Mouse (Mus musculus): ENCODE measurements around the gene Xylb.

Xylb gene

DNA sequence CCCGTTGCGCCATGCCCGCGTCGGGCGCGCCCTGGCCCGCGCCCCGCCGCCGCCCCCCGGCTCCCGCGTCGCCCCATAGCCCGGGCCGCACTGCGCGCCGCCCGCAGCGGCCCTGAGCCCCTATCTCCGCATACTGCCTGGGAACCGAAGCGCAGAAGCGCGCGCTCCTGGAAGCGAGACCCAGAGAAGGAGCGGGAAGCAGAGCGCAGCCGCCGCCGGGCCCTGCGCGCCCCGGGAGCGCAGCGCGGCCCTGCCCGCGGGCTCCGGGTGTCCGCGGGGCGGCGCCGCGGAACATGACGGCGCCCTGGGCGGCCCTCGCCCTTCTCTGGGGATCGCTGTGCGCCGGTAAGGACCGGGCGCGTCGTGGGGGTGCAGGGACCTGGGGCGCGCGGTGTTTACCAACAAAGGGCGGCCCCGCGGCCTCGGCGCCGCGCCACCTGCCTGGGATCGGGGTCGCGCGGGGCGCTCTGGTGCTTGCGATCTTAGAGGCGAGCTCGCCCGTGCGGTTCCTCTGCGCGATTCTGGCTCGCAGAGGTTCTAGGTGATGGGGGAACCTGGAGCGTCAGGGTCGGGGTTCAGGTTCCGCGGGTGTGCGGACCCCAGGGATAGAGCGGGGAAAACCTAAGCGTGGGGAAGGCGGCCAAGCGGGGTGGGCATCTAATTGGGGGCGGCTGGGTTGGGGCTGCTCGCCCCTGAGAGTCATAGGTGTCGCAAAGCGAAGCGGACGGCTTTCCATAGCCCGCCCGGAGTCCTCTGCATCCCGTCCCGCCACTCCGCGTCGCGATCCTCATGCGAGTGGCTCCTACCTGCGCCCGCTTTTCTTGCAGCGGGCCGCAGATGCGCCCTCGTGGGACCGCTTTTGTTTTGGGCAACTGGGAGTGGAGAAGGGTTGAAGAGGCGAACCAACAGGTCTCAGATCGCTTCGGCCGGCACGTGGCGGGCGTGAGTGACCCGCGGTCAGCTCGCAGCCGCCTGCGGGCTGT, 45.4 kb downstream of the Xylb start:
- DNase-seq, result peak; percentile 57

DNA sequence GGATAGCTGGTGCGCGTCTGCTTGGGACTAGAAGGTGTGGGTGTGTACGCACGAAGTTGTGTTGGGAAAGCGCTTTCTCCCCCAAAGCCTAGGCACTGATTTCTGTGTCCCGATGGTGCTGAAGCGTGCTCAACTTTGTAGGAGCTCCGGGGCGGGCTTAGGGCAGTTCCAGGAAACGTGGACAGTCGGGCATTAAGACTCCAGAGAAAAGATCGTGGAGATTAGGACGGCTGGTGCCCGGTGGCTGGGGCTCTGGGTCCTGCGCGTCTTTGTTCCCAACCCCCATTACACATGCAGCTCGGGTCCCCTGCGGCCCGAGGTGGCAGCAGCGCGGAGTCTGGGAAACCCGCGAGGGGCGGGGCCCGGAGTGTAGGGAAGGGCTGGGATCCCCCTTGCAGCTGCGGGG, 46.1 kb downstream of the Xylb start:
- DNase-seq, result no peak

DNA sequence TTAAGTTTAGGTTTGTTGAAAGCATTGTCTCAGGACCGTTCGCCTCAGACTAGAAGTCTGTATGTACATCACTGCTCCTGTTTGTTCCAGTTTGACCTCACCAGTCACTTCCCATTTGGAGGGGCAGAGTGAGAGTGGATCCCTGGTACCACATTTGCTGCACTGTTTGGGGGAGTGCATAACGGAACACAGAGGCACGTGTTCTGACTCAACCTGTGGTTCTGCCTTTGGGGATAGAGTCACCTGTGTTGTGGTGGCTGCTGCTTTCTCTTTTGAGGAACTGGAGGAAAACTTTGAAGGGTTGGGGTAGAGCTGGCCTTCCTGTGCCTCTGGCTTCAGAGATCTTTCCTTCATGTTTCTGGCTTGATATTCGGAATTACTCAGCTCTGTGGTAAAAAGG, 46.9 kb downstream of the Xylb start:
- DNase-seq, result no peak

DNA sequence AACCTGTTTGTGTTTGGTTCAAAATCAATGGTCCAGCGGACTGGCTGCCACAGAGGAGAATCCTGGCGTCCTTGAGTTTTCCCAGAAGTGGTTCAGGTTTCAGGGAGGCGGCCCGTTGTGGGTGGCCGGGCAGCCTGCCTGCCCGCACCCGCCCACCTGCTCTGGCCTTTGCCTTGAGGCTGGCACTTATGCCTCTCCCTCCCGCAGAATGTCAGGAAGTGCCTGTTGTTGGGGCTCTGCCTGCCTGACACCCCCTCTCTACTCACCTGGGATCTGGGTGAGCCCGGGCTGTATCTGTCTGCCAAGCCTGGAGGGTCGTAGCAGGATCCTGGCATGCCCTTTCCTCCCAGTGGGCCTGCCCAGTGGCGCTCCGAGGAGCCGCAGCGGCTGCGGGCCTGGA, 50.7 kb downstream of the Xylb start:
- peak; percentile 79 for DNase-seq

DNA sequence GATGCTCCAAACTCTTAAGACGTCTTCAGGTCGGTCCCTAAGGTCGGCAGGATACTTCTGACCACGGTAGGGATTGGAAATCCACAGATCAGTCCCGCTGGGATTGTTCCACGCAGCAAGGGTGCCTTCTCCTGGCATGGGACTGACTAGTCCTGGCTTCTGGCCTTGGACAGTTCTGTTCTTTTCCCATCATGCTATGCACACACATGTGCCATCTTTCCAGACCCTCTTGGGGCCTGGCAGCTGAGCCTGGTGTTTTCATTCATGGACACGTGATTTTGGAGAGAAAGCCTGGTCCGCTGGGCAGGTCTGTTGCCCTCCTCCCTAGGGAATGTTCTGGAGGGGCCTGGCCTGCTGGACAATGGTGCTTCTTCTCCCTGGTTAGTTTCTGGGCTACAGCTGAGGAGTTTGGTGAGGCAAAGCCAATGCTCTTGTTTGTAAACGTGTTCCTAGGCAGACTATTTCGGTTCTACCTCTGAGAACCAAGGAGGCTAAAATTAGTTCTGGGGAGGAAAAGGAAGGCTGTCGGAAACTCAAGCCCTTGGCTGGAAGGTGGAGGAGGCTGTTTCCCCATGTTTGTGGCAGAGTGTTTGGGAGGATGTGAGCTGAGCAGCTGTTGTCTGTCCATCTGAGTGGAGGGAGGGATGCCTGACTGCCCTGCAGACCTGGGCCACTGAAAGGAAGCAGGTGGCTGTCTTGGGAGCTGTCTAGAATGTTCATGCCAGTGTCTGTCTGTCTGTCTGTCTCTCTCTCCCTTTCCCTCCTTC, 51.9 kb downstream of the Xylb start:
- DNase-seq, result peak; percentile 10

DNA sequence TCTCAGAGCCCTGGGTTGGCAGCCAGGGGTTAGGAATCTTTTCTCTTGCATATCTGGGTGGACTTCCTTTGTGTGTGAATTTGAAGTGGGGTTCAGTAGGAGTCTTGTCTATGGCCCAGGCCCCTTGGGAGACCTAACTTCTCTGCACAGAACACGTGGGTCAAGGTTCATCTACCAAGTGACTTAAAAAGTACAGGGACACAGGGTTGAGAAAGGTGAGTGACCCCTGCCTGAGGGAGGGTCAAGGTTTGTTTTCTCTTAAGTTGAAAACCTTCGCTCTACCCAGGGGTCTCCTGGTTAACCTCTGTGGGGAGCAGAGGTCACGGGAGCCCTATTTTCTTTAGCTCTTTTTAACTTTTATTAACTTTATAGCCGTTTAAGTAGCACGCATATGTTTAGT, 52.7 kb downstream of the Xylb start:
- peak; percentile 19 for DNase-seq

DNA sequence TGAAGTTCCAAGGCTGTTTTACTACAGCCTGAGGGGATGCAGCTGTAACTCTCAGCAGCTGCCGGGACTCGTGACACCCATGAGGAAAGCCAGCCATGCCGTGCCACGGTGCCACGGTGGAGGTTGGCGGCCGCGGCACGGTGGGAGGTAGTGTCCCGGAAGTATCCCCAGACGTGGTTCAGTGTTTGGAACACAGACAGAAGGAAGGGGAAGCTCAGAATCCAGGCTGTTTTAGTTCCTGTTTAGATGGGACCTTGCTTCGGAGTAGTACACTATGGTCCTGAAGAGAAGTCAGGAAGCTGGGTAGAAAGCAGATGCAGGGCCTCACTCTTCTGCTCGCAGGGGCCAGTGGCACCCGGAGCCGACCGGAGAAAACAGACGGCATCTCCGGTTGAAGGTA, 60.8 kb downstream of the Xylb start:
- no peak for DNase-seq

DNA sequence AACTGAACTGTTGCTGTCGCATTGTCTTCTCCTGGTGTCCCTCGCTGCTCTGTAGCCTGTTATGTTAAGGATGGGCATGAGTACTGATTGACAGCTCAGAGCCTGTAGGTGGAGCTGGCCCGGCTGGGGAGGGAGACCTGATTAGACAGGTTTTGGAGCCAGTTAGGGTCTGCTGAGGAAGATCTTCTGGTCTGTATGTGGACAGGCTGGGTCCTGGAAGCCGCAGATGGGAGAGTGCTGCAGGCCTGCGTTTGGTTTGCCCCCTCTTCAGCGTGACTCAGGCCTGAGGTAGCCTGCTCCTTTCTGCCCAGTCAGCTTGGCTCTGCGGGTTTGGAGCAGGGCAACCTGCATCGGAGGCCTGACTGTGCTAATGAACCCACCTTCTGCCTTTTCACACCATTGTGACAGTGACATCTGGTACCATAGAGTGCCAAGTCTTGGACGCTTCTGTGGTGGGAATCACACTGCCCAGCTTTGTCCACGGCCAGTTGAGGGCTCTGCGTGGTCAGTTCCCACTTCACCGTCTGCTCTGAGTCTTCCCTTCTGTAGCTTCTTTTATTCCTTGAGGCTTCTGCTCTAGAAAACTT, 62.8 kb downstream of the Xylb start:
- DNase-seq, result no peak

DNA sequence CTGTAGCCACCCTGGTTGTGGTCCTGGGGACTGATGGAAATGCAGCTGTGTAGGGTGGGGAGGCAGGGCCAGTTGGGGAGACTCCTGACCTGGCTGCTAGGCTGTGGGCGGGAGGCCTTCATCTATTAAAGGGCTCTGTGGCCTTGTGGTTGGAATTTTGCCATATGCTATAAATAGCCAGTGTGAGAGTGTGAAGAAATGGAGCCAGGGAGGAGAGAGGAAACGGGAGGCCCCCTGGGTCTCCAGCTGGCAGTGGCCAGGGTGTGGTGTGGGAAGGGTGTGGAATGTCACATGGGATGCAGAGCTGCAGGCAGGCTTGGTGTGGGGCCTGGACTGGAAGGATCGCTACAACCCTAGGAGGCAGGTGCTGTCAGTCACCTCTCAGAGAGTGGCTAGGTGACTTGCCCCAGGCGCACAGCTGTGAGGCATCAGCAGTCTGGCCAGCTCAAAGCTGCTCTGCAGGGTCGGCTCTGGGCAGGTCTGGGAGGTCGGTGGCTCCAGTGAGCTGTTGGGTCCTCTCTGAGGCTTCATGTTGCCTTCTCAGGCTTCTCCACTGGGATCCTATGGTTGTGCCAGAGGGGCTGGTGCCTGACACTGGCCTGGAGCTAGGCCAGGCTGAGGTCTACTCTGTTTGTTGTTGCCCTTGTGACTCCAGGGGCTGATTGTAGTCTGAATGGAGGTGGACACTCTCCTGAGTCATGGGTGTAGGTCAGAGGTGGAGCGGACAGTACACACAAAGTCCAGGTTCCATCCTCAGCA, 68.2 kb downstream of the Xylb start:
- DNase-seq, result peak; percentile 76

DNA sequence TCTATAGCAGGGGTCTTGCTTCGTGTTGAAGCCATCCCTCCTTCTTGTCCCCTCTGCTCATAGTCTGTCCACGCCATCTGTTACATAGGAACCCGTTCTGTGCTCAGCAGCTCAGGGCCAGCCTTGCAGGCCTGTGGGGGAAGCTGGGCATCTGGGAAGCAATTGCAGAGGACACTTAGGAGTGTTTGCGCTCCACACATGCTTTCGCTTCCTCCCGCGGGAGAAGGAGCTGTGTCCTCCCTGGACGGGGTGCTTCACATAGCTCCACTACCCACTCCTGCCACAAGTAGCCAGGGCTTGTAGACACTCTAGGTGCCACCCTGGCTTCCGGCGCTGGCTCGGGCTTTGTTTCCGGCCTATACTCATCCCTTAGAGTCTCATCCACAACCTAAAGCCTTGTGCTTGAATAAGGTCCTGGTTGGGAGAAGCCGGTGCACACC, 68.8 kb downstream of the Xylb start:
- DNase-seq, result no peak

DNA sequence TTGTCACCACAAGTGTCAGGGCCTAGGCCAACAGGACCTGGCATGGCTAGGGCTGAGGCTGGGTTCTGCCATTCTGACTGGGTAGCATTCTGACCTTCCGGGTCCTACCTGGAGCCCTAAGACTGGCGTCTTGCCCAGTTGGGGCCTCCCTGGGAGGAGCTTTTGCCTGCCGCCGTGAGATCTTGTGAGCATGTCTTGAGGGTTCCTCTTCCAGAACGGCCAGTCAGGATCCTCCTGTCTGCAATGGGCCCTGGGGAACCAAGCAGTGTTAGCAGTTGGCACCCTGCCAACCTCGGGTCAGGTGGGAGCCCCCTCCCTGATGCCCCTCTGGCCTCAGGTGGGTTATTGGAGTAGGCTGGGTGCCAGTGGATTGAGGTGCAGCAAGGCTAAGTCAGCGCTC, 69.3 kb downstream of the Xylb start:
- peak; percentile 30 for DNase-seq

DNA sequence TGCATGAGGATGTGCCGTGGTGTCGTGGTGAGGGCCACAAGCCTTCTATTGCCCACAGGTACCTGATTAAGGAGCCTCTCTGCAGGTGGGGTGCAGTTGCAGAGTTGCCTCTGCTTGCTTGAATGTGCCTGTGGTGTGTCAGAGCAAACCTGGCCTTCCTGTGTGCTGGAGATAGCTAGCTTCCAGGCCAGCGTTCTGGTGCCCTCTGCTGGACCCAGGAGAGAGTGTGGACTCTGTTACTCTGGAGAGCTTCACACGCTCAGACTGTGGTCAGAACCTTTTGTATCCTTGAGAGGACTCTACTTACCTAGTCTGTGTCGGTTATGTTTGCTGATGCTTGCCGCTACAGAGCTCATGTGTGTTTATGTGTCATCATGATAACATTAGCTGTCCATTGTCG, 73.1 kb downstream of the Xylb start:
- DNase-seq, result peak; percentile 81

DNA sequence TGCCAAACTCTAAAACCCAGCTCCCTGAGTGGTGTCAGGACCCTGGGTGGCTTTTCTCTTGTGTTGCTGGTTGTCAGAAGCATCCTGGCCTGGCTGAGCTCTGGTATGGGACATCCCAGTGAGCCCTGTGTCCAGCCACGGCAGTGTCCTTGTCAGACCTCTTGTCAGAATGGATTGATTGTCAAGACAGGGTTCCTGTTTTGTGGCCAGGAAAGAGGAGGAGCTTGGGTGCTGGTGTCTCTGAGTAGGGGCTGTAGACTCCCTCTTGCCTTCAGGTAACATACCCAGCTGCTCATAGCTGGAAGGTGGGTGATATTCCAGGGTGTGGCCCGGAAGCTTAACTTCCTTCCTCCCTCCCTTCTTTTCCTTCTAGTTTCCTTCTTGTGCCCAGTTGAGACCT, 78.7 kb downstream of the Xylb start:
- DNase-seq, result no peak

DNA sequence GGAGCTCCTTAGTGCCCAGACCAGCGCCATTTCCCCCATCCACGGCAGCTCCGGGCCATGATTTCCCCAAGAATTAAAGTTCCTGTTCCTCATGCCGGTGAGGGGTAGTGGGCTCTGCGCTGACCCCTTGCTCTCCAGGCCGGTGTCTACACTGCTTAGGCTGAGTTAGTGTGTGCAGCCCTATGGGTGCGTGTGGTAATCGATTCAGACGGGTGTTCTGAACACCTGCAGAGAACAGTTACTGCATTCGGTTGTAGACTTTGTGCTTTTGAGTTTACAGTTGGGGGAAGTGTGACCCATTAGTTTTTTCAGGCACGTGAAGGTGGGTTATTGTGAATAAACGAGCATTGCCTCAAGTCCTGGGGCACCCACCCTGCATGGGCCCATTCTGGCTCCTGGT, 80.9 kb downstream of the Xylb start:
- DNase-seq, result no peak

DNA sequence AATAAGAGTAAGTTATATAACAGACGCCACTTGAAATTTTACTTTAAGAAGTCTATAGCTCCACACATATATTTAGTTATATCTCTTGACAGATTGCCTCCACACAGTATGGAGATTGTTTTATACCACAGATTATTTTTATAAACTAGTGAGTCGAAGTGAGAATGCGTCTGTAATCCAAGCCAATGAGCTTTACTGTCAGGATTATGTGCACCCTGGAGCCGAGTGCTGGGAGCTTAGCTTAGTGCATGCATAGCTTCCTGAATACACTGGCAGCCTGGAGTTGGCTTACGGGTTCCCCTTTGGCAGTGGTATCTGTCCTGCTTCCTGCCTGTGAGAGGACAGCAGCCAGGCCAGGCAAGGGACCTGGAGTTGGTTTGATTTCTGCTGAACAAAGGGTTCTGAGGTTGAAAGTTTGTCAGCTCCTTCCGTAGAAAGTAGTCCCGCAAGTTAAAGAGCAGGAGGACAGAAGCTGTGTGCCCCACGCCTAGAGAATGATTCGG, 81.4 kb downstream of the Xylb start:
- DNase-seq, result no peak
